Mouse (Mus musculus): ENCODE measurements around the gene Cldn20.

Cldn20 gene

GRCm38 (mm10) chr17:3532254-3532653 lies at the start of gene Cldn20:
Cldn20 (plus strand) TSS chr17:3532554.
- no peak for DNase-seq

DNA sequence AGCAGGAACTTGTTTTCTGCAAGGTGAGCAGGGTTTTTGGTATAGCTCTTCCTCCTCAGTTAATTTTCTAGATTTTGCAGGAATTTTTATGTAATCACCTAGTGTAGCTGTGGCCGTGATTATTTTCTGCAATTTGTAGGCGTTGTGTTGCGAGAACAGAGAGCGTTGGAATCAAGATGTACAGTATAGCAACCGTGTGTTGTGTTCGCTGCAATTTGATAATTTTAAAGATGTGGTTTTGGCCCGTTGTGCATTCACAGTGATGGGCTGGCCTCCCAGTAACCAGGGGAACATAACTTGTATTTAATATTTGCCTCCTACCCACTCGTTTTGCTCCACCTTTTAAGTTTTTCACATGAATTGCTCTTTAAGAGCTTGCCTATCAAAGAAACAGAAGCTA lies 49.3 kb upstream of the Cldn20 start:
- no peak for DNase-seq

- no peak for DNase-seq
Measured at GRCm38 (mm10) chr17:3485851-3486250, 46.5 kb upstream of the Cldn20 start.

DNA sequence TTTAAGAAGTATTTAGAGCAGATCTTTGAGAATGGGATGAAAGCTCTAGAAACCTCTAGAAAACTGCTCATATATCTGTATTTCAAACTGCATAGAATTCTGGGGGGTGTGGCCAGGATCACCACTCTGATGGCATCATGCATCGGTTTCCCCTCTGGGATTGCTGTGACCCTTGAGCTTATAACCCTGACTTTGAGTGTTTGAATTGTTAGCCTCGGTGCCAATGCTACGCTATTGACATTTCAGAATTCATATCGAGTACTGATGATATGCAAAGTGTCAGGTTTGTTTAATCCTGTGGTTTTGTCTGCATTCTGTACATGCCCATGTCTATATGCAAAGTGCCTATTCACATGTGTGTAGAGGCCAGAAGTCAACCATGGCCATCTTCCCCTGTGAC lies 45.1 kb upstream of the Cldn20 start:
- no peak for DNase-seq

DNA sequence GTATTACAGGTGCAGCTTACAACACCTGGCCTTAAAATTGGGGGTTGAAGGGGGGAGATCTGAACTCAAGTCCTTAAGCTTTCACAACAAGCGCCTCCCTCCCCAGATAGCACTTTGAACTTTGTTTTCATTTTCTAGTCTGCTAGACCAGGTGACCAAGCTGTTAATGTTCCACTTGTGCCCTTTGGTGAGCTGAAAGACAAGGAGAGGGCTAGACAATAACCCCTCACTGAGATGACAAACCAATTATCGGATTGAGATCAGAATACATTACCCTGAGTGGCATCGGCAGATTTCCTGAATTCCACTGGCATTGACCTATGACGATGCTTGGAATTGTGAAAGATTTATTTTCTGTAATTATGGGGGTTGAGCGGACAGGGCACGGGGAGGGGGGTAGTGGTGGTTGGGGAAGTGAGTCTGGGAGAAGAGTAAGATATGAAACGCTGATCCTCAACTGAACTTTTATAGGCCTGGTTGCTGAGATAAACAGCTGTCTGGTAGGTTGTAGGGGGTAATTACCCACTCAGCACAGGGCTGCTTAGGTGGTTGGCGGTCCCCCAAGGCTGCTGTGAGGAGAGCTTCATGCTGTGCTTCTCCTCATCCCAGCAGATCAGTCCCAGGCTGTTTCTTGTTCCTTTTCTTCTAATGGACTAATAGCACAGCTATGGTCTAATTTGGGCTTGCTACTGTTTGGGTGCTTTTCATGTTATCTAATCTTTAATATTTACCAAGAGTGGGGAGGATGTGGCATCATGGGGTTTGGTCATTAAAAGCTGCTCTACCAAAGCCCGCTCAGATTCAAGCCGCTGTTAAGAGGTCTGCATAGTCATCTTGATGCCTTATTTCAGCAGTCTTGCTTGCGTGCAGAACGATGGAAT lies 44.4 kb upstream of the Cldn20 start:
- DNase-seq: no peak

DNA sequence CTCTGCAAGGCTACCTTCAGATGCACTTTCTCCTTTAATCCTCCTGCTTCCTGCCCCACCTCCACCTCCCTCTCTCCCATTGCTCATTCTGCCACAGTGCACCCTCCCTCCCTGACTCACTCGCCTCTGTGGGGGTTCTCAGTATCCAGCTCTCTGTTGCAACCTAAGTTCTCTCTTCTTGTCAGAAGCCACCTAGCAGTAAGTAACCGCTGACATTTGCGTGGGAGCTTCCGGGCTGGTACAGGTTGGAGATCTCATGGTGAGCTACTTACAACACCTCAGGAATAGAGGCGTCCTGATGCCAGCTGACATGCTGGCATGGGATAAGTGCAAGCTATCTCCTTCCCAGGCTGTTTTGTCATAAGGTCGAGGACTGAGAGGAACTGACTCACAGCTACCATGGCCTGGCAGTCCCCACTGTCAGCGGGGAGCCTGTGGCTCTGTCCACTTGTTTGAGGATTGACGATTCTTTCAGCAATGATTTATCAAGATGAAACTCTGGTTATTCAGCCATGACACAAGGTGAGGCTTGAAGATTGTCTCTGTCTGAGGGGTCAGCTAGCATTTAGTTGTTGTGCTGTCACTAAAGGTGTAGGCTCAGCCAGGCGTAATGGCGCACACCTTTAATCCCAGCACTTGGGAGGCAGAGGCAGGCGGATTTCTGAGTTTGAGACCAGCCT lies 42.0 kb upstream of the Cldn20 start:
- DNase-seq: no peak

GRCm38 (mm10) chr17:3491065-3491464 lies 41.3 kb upstream of the Cldn20 start:
- DNase-seq: no peak

DNA sequence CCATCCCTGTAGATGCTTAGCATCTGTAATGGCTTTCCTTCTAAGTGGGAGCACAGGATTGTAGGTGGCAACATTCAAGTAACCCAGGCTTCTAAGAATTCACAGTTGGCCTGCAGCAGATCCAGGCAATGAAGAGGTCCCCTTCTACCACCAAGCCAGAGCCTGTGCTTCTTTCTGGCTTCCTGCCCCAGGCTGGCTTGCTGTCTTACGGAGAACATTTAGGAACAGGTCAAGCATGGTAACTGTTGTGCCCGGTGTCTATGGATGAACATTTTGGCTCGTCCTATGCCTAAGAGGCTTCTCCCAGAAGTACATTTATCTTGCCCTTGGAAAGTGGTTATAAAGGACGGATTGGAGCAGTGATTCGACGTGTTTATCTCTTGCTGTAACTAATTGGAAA lies 40.7 kb upstream of the Cldn20 start:
- no peak for DNase-seq

GRCm38 (mm10) chr17:3495576-3495975 lies 36.8 kb upstream of the Cldn20 start:
- no peak for DNase-seq

DNA sequence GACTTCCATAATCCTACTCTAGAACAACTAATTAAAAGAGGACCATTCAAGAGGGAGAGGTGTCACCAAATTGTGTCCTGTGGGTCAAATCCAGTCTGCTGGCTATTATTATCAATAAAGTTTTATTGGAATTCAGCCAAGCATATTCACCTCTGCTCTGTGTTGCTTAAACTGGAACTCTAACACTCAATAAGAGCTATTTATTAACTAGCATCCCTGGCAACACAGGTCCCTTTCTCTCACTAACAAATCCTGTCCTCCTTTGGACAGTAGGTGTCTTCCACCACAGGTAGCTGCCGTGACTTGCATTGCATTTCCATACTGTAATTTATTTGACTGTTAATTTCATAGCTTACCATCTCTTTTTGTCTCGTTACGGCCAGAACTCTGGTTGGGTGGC lies 36.3 kb upstream of the Cldn20 start:
- DNase-seq: peak; percentile 25

GRCm38 (mm10) chr17:3498086-3498485 lies 34.3 kb upstream of the Cldn20 start:
- DNase-seq: peak; percentile 38

DNA sequence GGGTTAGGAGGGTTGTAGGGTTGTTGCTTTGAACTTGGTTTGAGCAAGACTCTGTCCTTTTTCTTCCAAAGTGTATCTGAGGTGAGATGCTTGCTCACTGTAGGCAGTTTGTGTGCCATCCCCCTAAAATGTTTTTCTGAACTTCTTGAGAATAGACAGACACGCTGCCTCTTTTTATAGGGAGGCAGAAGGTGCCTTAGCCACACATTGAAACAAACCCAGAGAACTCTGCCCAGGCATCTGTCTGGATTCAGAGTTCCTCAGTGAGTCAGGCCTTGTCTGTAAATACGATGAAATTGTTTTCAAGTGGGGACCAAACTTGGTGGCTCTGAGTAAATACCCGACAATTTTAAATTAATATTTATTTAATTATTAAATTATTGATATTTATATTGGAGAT lies 33.8 kb upstream of the Cldn20 start:
- no peak for DNase-seq

- DNase-seq: no peak
Measured at GRCm38 (mm10) chr17:3499468-3499867, 32.9 kb upstream of the Cldn20 start.

DNA sequence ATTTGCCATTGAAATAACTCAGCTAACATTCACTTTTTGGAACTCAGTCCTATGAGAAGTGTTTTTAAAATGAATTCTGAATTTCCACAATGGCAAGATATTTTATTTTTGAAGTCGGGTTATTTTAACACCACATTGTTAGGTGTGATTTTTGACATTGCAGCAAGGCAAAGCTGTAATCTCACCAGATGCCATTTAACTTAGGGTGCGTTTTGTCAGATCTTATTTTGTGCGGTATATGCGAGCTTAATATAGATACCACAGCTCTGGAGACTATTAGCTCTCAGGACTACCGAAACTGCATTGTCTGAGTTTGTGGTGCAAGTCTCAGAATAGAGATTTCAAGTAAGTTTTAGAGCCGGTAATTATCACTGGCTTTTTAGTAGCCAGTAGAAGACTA lies 32.3 kb upstream of the Cldn20 start:
- no peak for DNase-seq

DNA sequence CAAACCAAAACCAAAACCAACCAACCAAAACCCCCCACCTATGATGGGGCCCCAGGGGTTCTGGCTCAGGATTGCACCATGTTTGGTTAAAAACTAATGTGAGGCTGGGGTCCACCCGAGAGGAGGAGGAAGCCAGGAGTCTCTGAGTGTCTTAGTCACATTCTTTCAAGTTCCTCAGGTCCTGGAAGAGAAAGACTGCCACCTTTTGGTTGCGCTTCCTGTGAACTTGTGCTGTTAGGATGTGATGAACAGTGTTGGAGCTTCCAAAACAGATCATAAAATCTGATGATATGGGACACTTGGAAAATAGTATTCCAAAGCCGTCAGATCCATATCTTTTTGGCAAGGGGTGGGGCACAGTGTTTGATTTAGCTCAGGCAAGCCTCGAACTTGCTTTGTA lies 31.4 kb upstream of the Cldn20 start:
- DNase-seq: no peak

DNA sequence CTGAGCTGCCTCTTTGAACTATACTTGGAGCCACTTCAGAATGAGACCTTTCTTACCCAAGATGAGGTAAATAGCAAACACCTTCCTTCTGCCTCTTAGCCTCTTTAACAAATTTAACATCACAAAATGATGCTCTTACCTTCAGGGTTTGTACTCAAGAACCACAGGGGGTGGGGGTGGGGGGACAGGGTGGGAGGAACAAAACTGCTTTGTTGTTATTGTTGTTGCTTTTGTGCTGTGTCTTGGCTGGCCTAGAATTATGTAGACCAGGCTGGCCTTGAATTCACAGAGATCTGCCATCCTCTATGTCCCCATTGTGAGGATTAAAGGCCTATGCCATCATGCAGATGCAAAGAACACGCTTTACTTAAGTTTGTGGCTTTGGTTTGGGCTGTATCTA lies 26.6 kb upstream of the Cldn20 start:
- no peak for DNase-seq

- no peak for DNase-seq
Measured at GRCm38 (mm10) chr17:3506508-3506907, 25.8 kb upstream of the Cldn20 start.

- peak; percentile 78 for DNase-seq
Measured at GRCm38 (mm10) chr17:3509841-3510240, 22.5 kb upstream of the Cldn20 start.

DNA sequence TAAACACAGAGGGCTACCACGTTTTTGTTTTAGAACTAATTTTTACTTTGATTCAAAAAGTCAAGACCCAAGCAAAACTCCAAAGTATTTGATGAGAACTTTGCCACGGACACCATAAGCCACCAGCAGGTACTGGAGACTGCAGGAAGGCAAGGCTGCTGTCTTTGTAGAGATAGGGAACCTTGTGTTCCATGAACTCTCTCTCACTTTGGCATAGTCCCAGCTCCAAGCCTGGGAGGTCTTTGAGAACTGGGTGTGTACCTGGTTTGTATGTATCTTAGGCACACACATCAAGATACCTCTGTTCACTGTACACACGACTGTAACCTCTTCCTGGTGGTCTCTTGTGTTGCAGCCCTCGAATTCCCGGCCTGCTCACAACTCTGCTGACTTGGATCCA lies 18.0 kb upstream of the Cldn20 start:
- DNase-seq: no peak

DNA sequence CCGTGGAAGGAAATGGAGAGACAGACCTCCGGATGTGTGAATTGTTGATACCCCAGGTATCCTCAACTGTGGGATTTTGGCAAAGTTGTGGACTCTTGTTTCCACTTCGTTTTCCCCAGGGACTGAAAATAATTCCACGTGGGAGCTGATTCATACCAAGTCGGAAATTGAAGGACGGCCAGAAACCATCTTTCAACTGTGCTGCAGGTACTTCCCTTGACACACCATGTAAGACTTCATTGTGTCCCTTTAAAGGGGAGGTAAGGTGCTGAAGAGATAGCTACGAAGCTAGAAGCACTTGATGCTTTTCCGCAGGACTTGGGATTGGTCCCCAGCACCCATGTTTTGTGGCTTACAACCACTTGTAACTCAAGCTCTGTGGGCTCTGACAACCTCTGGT lies 16.5 kb upstream of the Cldn20 start:
- no peak for DNase-seq

DNA sequence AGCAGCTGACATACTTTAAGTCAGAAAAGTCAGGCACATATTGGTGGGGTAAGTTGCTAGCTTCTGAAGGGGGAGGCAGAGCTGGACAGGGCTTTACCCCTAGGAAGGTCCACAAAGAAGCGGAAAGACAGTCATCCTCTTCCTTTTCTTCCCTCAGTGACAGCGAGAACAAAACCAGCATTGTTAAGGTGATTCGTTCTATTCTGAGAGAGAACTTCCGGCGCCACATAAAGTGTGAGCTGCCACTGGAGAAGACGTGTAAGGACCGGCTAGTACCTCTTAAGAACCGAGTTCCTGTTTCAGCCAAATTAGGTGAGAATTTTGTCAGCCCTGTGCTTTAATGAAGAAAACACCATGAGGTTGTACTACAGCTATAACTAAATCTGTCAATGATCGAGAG lies 15.9 kb upstream of the Cldn20 start:
- no peak for DNase-seq

GRCm38 (mm10) chr17:3520344-3520743 lies 12.0 kb upstream of the Cldn20 start:
- no peak for DNase-seq

DNA sequence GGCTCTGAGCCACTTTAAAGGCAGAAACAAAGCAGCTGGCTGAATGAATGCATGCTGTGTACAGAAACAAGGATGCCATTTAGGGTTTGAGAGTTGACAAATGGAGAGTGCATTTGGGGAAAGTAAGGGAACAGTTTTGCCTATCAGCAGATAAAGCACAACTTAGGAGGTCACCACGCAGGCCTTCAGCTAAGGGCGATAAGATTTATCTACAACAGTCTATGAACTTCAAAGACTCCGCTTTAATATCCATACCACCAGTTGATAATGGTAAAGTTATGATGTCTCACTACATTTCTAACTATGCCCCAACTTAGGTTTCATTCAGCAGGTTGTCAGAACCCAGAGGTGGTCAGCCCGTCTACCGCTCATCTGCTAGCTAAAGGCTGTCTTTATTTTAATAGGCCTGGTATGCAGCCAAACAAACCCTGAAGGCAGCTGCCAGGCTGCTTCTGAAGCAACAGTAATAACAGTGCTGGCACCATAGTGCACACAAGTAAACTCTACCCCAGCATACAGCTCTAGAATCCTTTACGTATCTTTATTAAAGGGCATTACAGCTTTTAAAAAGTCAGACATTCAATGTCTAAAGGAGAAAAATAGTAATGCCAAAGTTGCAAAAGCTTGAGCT lies 4.4 kb upstream of the Cldn20 start:
- DNase-seq: no peak

DNA sequence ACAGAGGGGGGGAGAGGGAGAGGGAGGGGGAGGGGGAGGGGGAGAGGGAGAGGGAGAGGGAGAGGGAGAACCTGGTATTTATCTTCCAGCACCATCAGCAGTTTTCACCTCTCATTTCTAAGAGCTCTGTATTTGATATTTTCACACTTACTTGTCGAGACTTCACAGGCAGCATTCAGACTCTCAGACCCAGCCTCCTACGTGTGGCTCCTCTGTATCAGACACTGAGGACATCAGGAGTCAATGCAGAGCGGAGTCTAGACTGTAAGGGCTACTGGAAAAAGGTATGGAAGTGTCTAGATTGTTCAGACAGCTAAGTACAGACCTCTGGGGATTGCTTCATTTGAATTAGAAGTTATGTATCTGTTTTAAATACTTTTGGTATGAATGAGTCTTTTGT lies 2.8 kb upstream of the Cldn20 start:
- no peak for DNase-seq
